Mouse (Mus musculus): ENCODE results near the gene Rnf11. TPM values are rescaled to one million over a fixed set of nuclear protein-coding genes. Genes with fewer than 3 reads are reported as not detected.
"Not testable (repeated sequence)": the region's sequence is repeated elsewhere in the genome, so short reads cannot be mapped to it uniquely, and the experiment has no call there.

Rnf11 gene
- polyA plus RNA-seq, 1 experiment from 2014 or later: 62.2 TPM

DNA sequence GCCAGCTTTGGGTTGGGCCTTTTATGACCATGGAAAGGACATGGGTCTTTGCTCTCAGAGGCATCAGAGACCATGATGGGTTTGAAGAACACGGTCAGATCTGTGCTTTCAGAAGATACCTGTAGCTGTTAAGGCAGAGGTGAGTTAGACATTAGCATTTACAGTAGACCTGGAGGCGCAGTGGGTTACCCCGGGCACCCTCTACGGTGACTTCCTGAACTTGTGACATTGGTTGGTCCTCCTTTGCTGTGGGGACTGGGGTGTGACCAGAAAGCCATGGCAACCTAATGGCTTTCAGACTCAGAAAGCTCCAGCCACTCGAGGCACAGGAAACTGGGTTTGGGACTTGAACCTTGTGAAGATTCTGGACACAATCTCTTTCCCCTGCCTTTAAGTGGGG lies 72.3 kb downstream of the Rnf11 start:
- Histone ChIP-seq H3K4me3 (no peak overlapping the region), H3K9ac (no peak overlapping the region), H3K27me3 (replicated peaks) (no peaks in the 10 kb centered on the region), H3K27ac (ENCODE audit: poor library complexity, severe bottlenecking) (no peak overlapping the region), H3K4me1 (replicated peaks) (peaks cover 29% of the 10 kb centered on the region), H3K4me2 (no peak overlapping the region), H3K36me3 (no peaks in the 10 kb centered on the region), H3K9me3 (replicated peaks) (no peaks in the 10 kb centered on the region)
- no peak for ATAC-seq (ENCODE audit: insufficient number of reproducible peaks, low FRiP score)
- 85% methylated on average over 5 of the region's 5 CpGs for WGBS

DNA sequence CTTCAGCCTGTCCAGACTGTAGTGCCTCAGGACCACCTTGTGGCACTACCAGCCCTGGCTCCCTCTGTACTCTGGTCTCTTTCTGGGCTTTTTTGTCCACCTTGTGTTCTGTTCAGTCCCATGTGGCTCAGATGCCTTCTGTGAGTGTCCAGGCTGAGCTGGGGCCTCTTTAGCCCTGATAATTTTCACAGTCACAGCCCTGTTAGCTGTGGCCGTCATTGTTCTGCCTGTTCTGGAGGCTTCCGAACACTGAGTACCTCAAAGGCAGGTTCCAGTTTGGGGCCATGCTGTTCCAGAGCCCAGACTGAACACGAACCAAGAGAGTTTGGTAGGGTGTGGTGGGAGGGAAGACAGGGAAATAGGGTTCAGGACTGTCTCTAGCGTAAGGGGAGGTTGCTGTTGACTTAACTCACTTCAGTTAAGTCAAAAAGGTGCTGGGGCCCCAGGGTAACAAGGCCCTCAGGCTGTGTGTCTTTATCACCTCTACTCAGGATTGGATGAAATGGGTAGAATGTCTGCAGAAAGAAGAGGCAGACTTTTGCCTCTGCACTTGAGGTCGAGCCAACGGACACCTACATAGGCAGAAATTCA lies 73.1 kb downstream of the Rnf11 start:
- H3K4me2 ChIP-seq: peak overlapping the region; percentile 27
- no peak overlapping the region for H3K4me3 ChIP-seq
- ATAC-seq (ENCODE audit: insufficient number of reproducible peaks, low FRiP score): peak; percentile 7; the same call in 1 of the 2 replicates
- 65% methylated on average over 6 of the region's 6 CpGs for WGBS
- no peaks in the 10 kb centered on the region for H3K27me3 ChIP-seq (replicated peaks)
- no peaks in the 10 kb centered on the region for H3K9me3 ChIP-seq (replicated peaks)
- no peaks in the 10 kb centered on the region for H3K36me3 ChIP-seq
- H3K9ac ChIP-seq: peak overlapping the region; percentile 30; the same call in 1 of the 2 replicates
- peaks cover 31% of the 10 kb centered on the region for H3K4me1 ChIP-seq (replicated peaks)
- peak overlapping the region; percentile 74 for H3K27ac ChIP-seq (ENCODE audit: poor library complexity, severe bottlenecking)

DNA sequence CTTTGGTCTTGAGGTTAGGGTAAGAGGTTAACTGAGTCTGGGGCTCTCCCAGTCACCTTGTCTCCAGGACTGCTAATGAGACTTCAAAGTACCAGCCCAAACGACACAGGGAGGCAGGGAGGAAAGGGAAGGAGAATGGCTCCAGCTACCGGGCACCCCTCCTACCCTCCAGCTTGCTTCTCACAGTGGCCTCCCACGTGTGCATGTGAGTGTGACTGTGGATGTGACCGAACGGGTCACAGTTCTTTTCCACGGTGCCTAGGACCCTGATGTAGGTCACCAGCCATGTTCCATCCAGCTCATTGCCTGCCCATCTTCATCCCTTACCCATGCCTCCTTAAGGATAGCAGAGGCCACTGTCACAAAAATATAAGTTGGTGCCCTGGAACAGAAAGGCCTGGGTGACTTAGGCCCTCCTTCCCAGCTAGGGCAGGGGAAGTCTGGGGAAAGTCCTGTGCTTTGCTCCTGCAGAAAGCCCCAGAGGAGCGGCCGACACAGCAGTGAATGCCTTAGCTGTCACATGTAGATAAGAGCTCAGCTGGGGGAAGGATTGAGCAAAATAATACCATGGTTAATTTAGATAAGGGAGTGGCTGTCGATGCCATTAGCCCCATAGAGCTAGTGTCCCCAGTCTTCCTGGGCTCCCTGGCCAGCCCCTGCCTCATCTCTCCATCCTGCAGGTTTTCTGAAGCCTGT lies 73.7 kb downstream of the Rnf11 start:
- peaks cover 31% of the 10 kb centered on the region for H3K4me1 ChIP-seq (replicated peaks)
- H3K27me3 ChIP-seq (replicated peaks): no peaks in the 10 kb centered on the region
- H3K27ac ChIP-seq (ENCODE audit: poor library complexity, severe bottlenecking): peak overlapping the region; percentile 74
- ATAC-seq (ENCODE audit: insufficient number of reproducible peaks, low FRiP score): peak; percentile 67
- peak overlapping the region; percentile 27 for H3K4me2 ChIP-seq
- WGBS: 30% methylated on average over 9 of the region's 9 CpGs
- H3K4me3 ChIP-seq: no peak overlapping the region
- H3K9me3 ChIP-seq (replicated peaks): no peaks in the 10 kb centered on the region
- no peaks in the 10 kb centered on the region for H3K36me3 ChIP-seq
- peak overlapping the region; percentile 30; the same call in 1 of the 2 replicates for H3K9ac ChIP-seq

DNA sequence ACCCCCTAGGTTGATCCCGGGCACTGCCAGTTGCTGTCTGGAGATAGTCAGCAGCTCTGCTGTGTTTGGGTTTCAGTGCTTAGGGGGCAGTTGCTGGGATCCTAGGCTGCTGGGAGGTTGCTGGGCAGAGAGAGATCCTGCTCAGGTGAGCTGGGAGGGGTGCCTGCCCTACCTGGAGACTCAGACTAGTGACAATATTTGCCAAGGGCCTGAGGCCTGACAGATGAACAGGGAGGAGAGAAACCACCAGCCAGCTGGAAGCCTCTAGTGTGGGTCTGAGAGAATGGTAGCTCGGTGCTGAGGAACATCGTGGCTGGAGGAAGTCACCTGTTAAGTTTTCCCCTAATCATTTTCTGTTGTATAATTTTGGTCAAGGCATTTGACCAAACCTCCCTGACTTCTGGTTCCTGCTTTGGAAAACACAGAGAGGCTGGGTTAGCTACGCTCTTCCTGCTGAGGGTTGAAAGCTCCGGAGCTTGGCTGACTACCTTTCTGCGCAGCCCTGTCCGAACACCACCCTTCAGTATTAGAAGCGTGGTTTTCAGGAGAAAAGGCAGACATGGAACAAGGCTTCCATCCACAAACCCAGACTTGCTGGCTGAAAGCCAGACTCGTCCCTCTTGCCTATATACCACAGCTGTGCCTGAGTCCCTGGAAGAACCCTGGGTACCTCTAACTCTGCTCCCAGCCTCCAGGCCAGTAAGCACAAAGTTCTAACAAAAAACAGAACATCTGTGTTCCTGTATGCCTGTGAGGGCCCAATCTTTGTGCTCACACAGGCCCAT lies 76.6 kb downstream of the Rnf11 start:
- 70% methylated on average over 9 of the region's 9 CpGs for WGBS
- H3K4me3 ChIP-seq: peak overlapping the region; percentile 76
- ATAC-seq (ENCODE audit: insufficient number of reproducible peaks, low FRiP score): no peak

DNA sequence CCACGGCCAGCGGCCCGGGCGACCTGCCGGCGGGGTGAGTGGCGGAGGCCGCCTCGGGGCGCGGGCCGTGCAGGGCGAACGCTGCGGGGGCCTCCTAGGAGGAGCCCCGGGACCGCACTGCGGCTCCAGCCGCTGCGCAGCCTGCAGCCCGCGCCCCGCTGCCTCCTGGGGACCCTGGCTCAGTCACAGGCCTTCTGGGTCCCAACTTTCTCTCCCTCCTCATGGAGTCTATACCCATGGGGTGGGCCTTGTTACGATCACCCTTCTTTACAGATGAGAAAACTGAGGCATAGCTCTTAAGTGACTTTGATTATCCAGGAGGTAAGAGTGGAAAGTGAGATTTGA lies 77.4 kb downstream of the Rnf11 start:
- peak overlapping the region; percentile 86 for H3K27ac ChIP-seq (ENCODE audit: poor library complexity, severe bottlenecking)
- ATAC-seq (ENCODE audit: insufficient number of reproducible peaks, low FRiP score): no peak

More for the DNA sequence above, 76.6 kb downstream of the Rnf11 start:
- peaks cover 13% of the 10 kb centered on the region for H3K36me3 ChIP-seq
- peaks cover 40% of the 10 kb centered on the region for H3K4me1 ChIP-seq (replicated peaks)
- H3K9ac ChIP-seq: 0 out of 2 replicates have a peak overlapping the region, but pooled peaks have one; percentile 83
- 0 out of 2 replicates have a peak overlapping the region, but pooled peaks have one; percentile 13 for H3K27ac ChIP-seq (ENCODE audit: poor library complexity, severe bottlenecking)
- no peaks in the 10 kb centered on the region for H3K27me3 ChIP-seq (replicated peaks)
- H3K4me2 ChIP-seq: peak overlapping the region; percentile 95
- H3K9me3 ChIP-seq (replicated peaks): no peaks in the 10 kb centered on the region

DNA sequence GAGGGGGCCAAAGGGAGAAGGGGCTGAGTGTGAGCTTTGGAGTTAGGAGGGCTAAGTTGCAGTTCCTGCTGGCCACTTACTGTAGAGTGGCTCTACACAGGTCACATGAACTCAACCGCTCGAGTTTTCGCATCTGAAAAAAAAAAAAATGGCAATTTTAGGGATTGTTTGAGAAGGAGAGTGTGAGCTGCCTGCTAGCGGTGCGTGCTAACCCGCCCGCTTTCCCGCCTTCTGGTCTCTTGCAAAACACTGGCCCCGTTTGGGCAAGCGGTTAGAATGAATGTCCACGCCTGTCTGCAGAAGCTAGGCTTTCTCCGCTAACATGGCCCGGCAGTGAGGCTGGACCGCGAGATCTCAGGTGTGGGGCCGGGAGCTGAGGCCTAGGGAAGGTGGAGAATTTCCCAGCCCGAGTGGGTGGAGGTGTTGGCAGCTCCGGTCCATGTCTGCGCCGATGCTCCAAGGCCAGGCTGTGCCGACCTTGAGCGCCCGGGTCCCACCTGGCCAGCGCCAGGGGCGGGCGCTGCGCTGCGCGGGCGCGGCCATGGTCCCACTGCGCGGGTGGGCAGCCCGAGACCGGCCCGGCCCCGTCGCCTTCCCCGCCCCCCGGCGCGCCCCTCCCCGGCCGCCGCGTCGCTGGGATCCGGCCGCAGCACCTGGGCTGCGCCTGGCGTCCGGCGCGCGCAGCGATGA lies 77.9 kb downstream of the Rnf11 start, which contains the start of gene Ttc39a:
Ttc39a (plus strand) TSS at position 138 of the 690 bp plus-strand sequence.
- Histone ChIP-seq H3K4me1 (replicated peaks) (peaks cover 38% of the 10 kb centered on the region), H3K4me2 (peak within 1 kb of the TSS; percentile 95), H3K27ac (ENCODE audit: poor library complexity, severe bottlenecking) (peak within 1 kb of the TSS; percentile 86), H3K36me3 (peaks cover 13% of the 10 kb centered on the region), H3K9me3 (replicated peaks) (no peaks in the 10 kb centered on the region), H3K9ac (peak within 1 kb of the TSS; percentile 83), H3K4me3 (peak within 1 kb of the TSS; percentile 76), H3K27me3 (replicated peaks) (no peaks in the 10 kb centered on the region)
- peak; percentile 69 for ATAC-seq (ENCODE audit: insufficient number of reproducible peaks, low FRiP score)
- WGBS: 3% methylated on average over 52 of the region's 56 CpGs

More for the DNA sequence above, 77.4 kb downstream of the Rnf11 start:
- Histone ChIP-seq H3K36me3 (peaks cover 13% of the 10 kb centered on the region), H3K9ac (peak overlapping the region; percentile 83), H3K4me3 (peak overlapping the region; percentile 76), H3K27me3 (replicated peaks) (no peaks in the 10 kb centered on the region), H3K4me2 (peak overlapping the region; percentile 95), H3K4me1 (replicated peaks) (peaks cover 40% of the 10 kb centered on the region), H3K9me3 (replicated peaks) (no peaks in the 10 kb centered on the region)
- 5% methylated on average over 24 of the region's 24 CpGs for WGBS

DNA sequence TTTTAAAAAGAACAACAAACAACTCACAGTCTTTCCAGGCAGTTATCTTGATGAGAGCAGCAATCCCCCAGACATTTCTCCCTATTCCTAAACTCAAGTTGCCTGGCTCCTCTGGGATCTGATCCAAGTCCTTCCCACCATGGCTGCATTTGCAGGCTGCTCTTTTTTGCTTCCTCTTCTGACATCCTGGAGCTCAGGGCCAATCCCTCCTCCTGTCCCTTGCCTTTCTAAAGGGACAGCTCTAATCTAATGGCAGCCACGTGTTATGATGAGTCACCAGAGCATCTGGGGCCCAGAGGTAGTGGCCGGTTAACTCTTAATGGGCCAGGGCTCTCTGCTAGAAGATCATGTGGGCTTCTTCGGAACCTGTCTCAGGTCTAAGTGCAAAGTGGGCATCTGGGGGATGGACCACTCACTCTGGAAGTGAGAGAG lies 78.5 kb downstream of the Rnf11 start:
- Histone ChIP-seq H3K4me2 (peak overlapping the region; percentile 95), H3K27me3 (replicated peaks) (no peaks in the 10 kb centered on the region), H3K36me3 (peaks cover 13% of the 10 kb centered on the region), H3K4me1 (replicated peaks) (peaks cover 33% of the 10 kb centered on the region), H3K9me3 (replicated peaks) (no peaks in the 10 kb centered on the region), H3K9ac (peak overlapping the region; percentile 83), H3K27ac (ENCODE audit: poor library complexity, severe bottlenecking) (peak overlapping the region; percentile 86), H3K4me3 (peak overlapping the region; percentile 76)
- WGBS: 2% methylated on average over 3 of the region's 3 CpGs
- ATAC-seq (ENCODE audit: insufficient number of reproducible peaks, low FRiP score): peak; percentile 90

DNA sequence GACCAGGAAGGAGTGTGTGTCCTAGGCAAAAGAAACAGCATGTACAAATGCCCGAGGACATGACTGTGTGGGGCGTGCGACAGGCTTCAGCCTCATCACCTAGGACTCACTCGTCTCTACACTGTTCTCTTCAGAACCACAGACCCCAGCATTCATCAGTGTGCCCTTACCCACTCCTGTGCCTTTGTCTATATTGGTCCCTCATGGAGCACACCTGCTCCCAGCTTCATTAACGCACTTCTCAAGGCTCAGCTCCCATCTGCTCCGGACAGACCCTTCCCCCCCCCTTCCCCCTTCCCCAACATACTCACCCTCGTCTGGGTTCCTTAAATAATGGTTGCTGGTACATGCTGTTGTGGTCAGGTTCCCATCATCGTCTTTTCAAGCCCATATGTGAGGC lies 79.1 kb downstream of the Rnf11 start:
- H3K4me3 ChIP-seq: peak overlapping the region; percentile 76
- H3K27ac ChIP-seq (ENCODE audit: poor library complexity, severe bottlenecking): peak overlapping the region; percentile 86
- 59% methylated on average over 8 of the region's 8 CpGs for WGBS
- H3K4me2 ChIP-seq: peak overlapping the region; percentile 95
- H3K9ac ChIP-seq: peak overlapping the region; percentile 41
- peaks cover 26% of the 10 kb centered on the region for H3K4me1 ChIP-seq (replicated peaks)
- no peaks in the 10 kb centered on the region for H3K27me3 ChIP-seq (replicated peaks)
- no peak for ATAC-seq (ENCODE audit: insufficient number of reproducible peaks, low FRiP score)
- H3K36me3 ChIP-seq: peaks cover 13% of the 10 kb centered on the region
- no peaks in the 10 kb centered on the region for H3K9me3 ChIP-seq (replicated peaks)

DNA sequence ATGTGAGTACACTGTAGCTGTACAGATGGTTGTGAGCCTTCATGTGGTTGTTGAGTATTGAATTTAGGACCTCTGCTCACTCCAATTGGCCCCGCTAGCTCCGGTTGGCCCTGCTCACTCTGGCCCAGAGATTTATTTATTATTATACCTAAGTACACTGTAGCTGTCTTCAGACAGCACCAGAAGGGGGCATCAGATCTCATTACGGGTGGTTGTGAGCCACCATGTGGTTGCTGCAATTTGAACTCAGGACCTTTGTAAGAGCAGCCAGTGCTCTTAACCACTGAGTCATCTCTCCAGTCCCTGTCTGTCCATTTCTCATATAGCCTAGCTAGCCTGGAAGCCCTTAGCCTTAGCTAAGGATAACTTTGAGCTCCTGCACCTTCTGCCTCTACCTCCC lies 79.6 kb downstream of the Rnf11 start:
- peak overlapping the region; percentile 95 for H3K4me2 ChIP-seq
- H3K9ac ChIP-seq; ATAC-seq (ENCODE audit: insufficient number of reproducible peaks, low FRiP score); H3K9me3 ChIP-seq (replicated peaks); H3K27me3 ChIP-seq (replicated peaks): not testable (repeated sequence)
- H3K4me3 ChIP-seq: peak overlapping the region; percentile 76
- peaks cover 22% of the 10 kb centered on the region for H3K4me1 ChIP-seq (replicated peaks)
- peaks cover 13% of the 10 kb centered on the region for H3K36me3 ChIP-seq
- WGBS: 92% methylated on average over 3 of the region's 3 CpGs
- H3K27ac ChIP-seq (ENCODE audit: poor library complexity, severe bottlenecking): peak overlapping the region; percentile 86; the same call in 1 of the 2 replicates

DNA sequence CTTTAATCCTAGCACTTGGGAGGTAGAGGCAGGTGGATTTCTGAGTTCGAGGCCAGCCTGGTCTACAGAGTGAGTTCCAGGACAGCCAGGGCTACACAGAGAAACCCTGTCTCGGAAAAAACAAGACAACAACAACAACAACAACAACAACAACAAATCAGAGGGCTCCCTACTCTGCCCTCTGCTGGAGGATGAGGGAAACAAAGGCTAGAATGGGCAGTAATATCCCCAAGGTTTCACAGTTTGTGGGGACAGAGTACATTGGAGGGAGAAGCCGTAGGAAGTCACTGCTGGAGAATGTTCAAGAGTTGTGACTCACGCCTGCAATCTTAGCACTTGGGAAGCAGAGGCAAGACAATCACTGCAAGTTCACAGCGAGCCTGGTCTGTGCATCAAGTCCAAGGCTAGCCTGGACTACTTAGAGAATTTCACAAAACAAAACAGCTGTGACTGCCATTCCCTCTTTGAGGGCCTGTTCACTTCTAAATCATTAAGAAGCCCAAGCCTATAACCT lies 83.3 kb downstream of the Rnf11 start:
- Histone ChIP-seq H3K36me3 (peaks cover 13% of the 10 kb centered on the region), H3K9me3 (replicated peaks) (no peaks in the 10 kb centered on the region), H3K4me1 (replicated peaks) (peaks cover 9% of the 10 kb centered on the region), H3K4me3 (no peak overlapping the region), H3K27ac (ENCODE audit: poor library complexity, severe bottlenecking) (no peak overlapping the region), H3K9ac (no peak overlapping the region), H3K27me3 (replicated peaks) (no peaks in the 10 kb centered on the region), H3K4me2 (no peak overlapping the region)
- 74% methylated on average over 5 of the region's 5 CpGs for WGBS
- ATAC-seq (ENCODE audit: insufficient number of reproducible peaks, low FRiP score): no peak
